Mouse (Mus musculus): ENCODE measurements around the gene Xrcc4. TPM values are rescaled to one million over a fixed set of nuclear protein-coding genes. Genes with fewer than 3 reads are reported as not detected.

Gene Xrcc4
- polyA plus RNA-seq, 1 experiment, result 25.0 TPM

DNA sequence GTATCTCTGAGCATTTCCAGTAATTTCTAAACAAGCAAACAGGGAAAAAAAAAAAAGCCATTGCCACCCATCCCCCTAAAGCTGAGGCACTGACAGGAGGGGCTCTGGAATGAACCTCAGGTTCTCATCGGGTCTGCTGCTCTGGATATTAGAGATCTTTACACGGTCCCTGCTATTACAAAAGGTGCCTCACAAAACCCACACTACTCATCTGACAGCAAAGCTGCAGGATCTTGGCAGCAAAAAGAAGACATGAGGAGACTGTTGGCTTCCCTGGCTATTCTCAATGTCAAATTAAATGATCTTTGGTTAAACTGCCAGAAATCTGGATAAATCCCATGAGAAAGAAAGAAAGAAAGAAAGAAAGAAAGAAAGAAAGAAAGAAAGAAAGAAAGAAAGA, 145.1 kb downstream of the Xrcc4 start:
- no peak overlapping the region for H3K9ac ChIP-seq (ENCODE audit: low read depth, poor library complexity, severe bottlenecking)
- no peaks in the 10 kb centered on the region for H3K27me3 ChIP-seq (ENCODE audit: control insufficient read depth, insufficient read depth, low read length, poor library complexity, severe bottlenecking)
- H3K27ac ChIP-seq (ENCODE audit: insufficient read depth, low read length), result no peak overlapping the region
- no peaks in the 10 kb centered on the region for H3K36me3 ChIP-seq (ENCODE audit: control insufficient read depth, insufficient read depth, low read length, poor library complexity, severe bottlenecking)
- no peak for TF ChIP-seq POLR2A (IDR thresholded peaks at IDR 0.05; ENCODE audit: insufficient read depth, low read length)
- no peak for TF ChIP-seq CTCF (IDR thresholded peaks at IDR 0.05; ENCODE audit: low read depth, low read length)
- no peak for TF ChIP-seq EP300 (IDR thresholded peaks at IDR 0.05; ENCODE audit: insufficient read depth, low read depth, low read length)
- H3K4me3 ChIP-seq (ENCODE audit: low read depth, low read length), result no peak overlapping the region
- H3K4me1 ChIP-seq (ENCODE audit: control insufficient read depth, insufficient read depth, low read length), result no peaks in the 10 kb centered on the region
- H3K9me3 ChIP-seq (replicated peaks; ENCODE audit: control insufficient read depth, insufficient read depth, low read length, poor library complexity, severe bottlenecking), result no peaks in the 10 kb centered on the region

DNA sequence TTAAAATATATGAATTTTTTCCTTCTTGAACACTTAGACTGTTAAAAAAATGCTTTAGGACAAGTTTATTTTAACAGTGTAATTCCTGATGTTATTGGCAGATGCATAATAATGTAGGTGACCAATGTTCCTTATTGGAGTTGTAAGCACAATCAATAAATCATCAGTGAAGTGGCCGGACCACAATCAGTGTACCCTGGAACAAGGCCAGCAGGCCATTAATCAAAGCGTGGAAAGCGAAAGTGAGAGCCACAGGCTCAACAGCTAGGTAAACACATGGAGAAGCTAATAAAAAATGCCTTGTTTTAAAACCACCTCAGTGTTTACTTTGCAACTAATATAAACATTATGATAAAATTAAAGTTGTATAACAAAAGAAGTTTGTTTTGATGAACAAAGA, 159.9 kb downstream of the Xrcc4 start:
- Histone ChIP-seq H3K27me3 (ENCODE audit: control insufficient read depth, insufficient read depth, low read length, poor library complexity, severe bottlenecking) (no peaks in the 10 kb centered on the region), H3K9ac (ENCODE audit: low read depth, poor library complexity, severe bottlenecking) (no peak overlapping the region), H3K4me3 (ENCODE audit: low read depth, low read length) (no peak overlapping the region), H3K9me3 (replicated peaks; ENCODE audit: control insufficient read depth, insufficient read depth, low read length, poor library complexity, severe bottlenecking) (no peaks in the 10 kb centered on the region), H3K27ac (ENCODE audit: insufficient read depth, low read length) (no peak overlapping the region), H3K36me3 (ENCODE audit: control insufficient read depth, insufficient read depth, low read length, poor library complexity, severe bottlenecking) (no peaks in the 10 kb centered on the region), H3K4me1 (ENCODE audit: control insufficient read depth, insufficient read depth, low read length) (no peaks in the 10 kb centered on the region)
- TF ChIP-seq CTCF (IDR thresholded peaks at IDR 0.05; ENCODE audit: low read depth, low read length) (no peak), POLR2A (IDR thresholded peaks at IDR 0.05; ENCODE audit: insufficient read depth, low read length) (no peak), EP300 (IDR thresholded peaks at IDR 0.05; ENCODE audit: insufficient read depth, low read depth, low read length) (no peak)

DNA sequence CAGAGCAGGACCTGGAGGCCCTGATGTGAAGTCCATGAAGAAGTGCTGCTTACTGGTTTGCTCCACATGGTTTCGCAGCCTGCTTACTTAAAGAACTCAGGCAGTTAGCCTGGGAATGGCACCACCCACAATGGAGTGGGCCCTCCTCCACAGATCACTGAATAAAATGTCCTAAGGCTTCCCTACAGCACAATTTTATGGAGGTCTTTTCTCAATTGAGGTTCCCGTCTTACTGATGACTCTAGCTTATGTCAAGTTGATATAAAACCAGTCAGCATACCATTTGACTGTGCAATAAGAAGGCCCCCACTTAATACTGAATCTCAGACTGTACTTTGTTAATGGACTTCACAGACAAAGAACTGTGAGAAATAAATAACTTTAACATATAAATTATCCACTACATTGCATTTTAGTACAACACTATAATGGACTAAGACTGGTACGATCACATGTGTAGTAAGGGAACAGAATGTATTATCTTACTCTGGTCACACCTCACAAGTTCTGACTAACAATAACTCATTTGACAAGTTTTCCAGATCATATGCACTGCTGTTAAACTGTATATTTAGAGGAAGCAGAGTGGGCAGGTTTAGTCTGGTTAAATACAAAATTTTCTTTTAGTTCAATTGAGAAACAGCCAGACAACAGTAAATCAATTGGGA, 170.5 kb downstream of the Xrcc4 start:
- TF ChIP-seq CTCF (IDR thresholded peaks at IDR 0.05; ENCODE audit: low read depth, low read length) (no peak), POLR2A (IDR thresholded peaks at IDR 0.05; ENCODE audit: insufficient read depth, low read length) (no peak), EP300 (IDR thresholded peaks at IDR 0.05; ENCODE audit: insufficient read depth, low read depth, low read length) (no peak)
- Histone ChIP-seq H3K9me3 (replicated peaks; ENCODE audit: control insufficient read depth, insufficient read depth, low read length, poor library complexity, severe bottlenecking) (no peaks in the 10 kb centered on the region), H3K27ac (ENCODE audit: insufficient read depth, low read length) (no peak overlapping the region), H3K4me1 (ENCODE audit: control insufficient read depth, insufficient read depth, low read length) (no peaks in the 10 kb centered on the region), H3K4me3 (ENCODE audit: low read depth, low read length) (no peak overlapping the region), H3K27me3 (ENCODE audit: control insufficient read depth, insufficient read depth, low read length, poor library complexity, severe bottlenecking) (no peaks in the 10 kb centered on the region), H3K9ac (ENCODE audit: low read depth, poor library complexity, severe bottlenecking) (no peak overlapping the region), H3K36me3 (ENCODE audit: control insufficient read depth, insufficient read depth, low read length, poor library complexity, severe bottlenecking) (no peaks in the 10 kb centered on the region)

DNA sequence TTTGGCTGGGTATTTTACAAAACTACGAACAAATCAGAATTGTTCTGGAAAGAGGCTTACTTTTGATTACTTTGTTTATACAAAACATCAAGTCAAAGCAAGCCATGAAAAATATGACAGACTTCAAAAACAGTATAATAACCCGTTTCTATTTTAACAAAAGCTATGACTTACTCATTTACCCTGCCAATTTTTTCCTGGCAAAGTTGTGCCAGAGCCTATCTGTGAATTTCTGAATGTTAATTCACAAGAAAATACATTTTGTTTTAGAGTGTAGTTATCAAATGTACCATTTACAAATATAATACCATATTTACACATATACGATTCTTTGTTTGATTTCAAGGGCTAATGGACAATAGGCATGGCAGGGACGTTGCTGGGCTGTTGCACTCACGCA, 175.1 kb downstream of the Xrcc4 start:
- Histone ChIP-seq H3K27me3 (ENCODE audit: control insufficient read depth, insufficient read depth, low read length, poor library complexity, severe bottlenecking) (no peaks in the 10 kb centered on the region), H3K36me3 (ENCODE audit: control insufficient read depth, insufficient read depth, low read length, poor library complexity, severe bottlenecking) (no peaks in the 10 kb centered on the region), H3K4me3 (ENCODE audit: low read depth, low read length) (no peak overlapping the region), H3K27ac (ENCODE audit: insufficient read depth, low read length) (no peak overlapping the region), H3K4me1 (ENCODE audit: control insufficient read depth, insufficient read depth, low read length) (no peaks in the 10 kb centered on the region), H3K9me3 (replicated peaks; ENCODE audit: control insufficient read depth, insufficient read depth, low read length, poor library complexity, severe bottlenecking) (no peaks in the 10 kb centered on the region), H3K9ac (ENCODE audit: low read depth, poor library complexity, severe bottlenecking) (no peak overlapping the region)
- no peak for TF ChIP-seq CTCF (IDR thresholded peaks at IDR 0.05; ENCODE audit: low read depth, low read length)
- TF ChIP-seq EP300 (IDR thresholded peaks at IDR 0.05; ENCODE audit: insufficient read depth, low read depth, low read length), result no peak
- TF ChIP-seq POLR2A (IDR thresholded peaks at IDR 0.05; ENCODE audit: insufficient read depth, low read length), result no peak

DNA sequence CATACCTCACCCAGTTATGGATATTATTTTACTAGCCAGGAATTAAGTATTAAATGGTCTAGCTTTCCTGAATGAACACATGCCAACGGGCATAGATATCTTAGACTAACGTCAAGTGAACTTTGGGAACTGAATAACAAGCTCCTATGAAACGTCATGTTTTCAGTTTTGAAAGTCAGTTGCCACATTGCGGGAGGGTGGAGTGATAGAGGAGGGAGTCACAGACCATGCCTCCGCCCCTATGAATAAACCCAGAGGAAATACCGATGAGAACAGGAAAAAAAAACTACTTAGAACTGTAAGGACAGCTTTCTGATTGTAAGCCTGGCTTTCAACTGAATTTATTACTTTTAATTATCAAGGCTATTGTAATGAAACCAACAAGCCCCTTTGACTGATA, 175.5 kb downstream of the Xrcc4 start:
- Histone ChIP-seq H3K27me3 (ENCODE audit: control insufficient read depth, insufficient read depth, low read length, poor library complexity, severe bottlenecking) (no peaks in the 10 kb centered on the region), H3K4me3 (ENCODE audit: low read depth, low read length) (no peak overlapping the region), H3K9me3 (replicated peaks; ENCODE audit: control insufficient read depth, insufficient read depth, low read length, poor library complexity, severe bottlenecking) (no peaks in the 10 kb centered on the region), H3K36me3 (ENCODE audit: control insufficient read depth, insufficient read depth, low read length, poor library complexity, severe bottlenecking) (no peaks in the 10 kb centered on the region), H3K27ac (ENCODE audit: insufficient read depth, low read length) (no peak overlapping the region), H3K4me1 (ENCODE audit: control insufficient read depth, insufficient read depth, low read length) (no peaks in the 10 kb centered on the region), H3K9ac (ENCODE audit: low read depth, poor library complexity, severe bottlenecking) (no peak overlapping the region)
- TF ChIP-seq EP300 (IDR thresholded peaks at IDR 0.05; ENCODE audit: insufficient read depth, low read depth, low read length) (no peak), POLR2A (IDR thresholded peaks at IDR 0.05; ENCODE audit: insufficient read depth, low read length) (no peak), CTCF (IDR thresholded peaks at IDR 0.05; ENCODE audit: low read depth, low read length) (no peak)

DNA sequence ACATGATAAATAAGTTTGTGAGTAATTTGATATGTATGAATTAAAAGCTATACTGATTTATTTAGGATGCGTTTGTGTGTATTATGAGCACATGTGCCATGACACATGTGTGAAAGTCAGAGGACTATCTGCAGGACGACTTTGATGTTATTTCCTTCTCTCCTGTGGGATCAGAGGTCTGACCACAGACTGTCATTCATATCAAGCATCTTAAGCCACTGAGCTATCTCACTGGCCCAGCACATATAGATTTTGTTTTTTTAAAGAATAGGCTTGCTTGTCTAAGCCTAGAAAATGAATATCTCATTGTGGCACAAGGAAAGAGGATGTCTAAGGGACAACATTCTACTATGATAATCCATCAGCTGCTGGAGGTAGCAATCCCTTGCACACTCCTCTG, 183.3 kb downstream of the Xrcc4 start:
- Histone ChIP-seq H3K9ac (ENCODE audit: low read depth, poor library complexity, severe bottlenecking) (no peak overlapping the region), H3K9me3 (replicated peaks; ENCODE audit: control insufficient read depth, insufficient read depth, low read length, poor library complexity, severe bottlenecking) (no peaks in the 10 kb centered on the region), H3K27me3 (ENCODE audit: control insufficient read depth, insufficient read depth, low read length, poor library complexity, severe bottlenecking) (no peaks in the 10 kb centered on the region), H3K27ac (ENCODE audit: insufficient read depth, low read length) (no peak overlapping the region), H3K4me3 (ENCODE audit: low read depth, low read length) (no peak overlapping the region), H3K36me3 (ENCODE audit: control insufficient read depth, insufficient read depth, low read length, poor library complexity, severe bottlenecking) (no peaks in the 10 kb centered on the region), H3K4me1 (ENCODE audit: control insufficient read depth, insufficient read depth, low read length) (no peaks in the 10 kb centered on the region)
- TF ChIP-seq EP300 (IDR thresholded peaks at IDR 0.05; ENCODE audit: insufficient read depth, low read depth, low read length) (no peak), POLR2A (IDR thresholded peaks at IDR 0.05; ENCODE audit: insufficient read depth, low read length) (no peak), CTCF (IDR thresholded peaks at IDR 0.05; ENCODE audit: low read depth, low read length) (no peak)
